Mouse (Mus musculus) testis, adult 10 weeks (tissue): ENCODE results near the gene Mup6. TPM values are rescaled to one million over a fixed set of nuclear protein-coding genes. Genes with fewer than 3 reads are reported as not detected.

Experiments used
- polyA plus RNA-seq: library from polyadenylated mRNA; stranded (reverse); fragments of 350-450 nt; fragmentation: Illumina TruSeq; extraction: RNeasy Lipid Tissue Mini Kit (QIAGEN cat#74804); gene quantifications from one replicate; pipeline ENCODE4 v1.2.3, GENCODE M21; 2014; ENCODE audit warnings: low read depth, low replicate concordance

Gene Mup6
- polyA plus RNA-seq: not detected

GRCm38 (mm10) chr4:59963405-59964344 is at the start of gene Mup6:
TSS of gene Mup6 (plus strand) at chr4:59964294.

GRCm38 (mm10) chr4:59914608-59915403 is 49.3 kb upstream of the Mup6 start, which contains the start of gene Slc46a2:
TSS of gene Slc46a2 (minus strand) at chr4:59915056.

GRCm38 (mm10) chr4:59960610-59961009 is 3.5 kb upstream of the Mup6 start, which contains the start of gene Mup4:
TSS of gene Mup4 (minus strand) at chr4:59960710.

Other genes starting within 250 kb of the Mup6 start
- gene Inip, start 162.7 kb upstream of the Mup6 start, polyA plus RNA-seq: 22.9 TPM
- 1.4 TPM for gene Snx30, start 158.5 kb upstream of the Mup6 start, polyA plus RNA-seq
- gene Slc46a2, start 49.2 kb upstream of the Mup6 start, polyA plus RNA-seq: 0.07 TPM
- not detected for gene Mup4, start 3.6 kb upstream of the Mup6 start, polyA plus RNA-seq
- not detected for gene Mup7, start 106.2 kb downstream of the Mup6 start, polyA plus RNA-seq
- gene Mup2, start 190.0 kb downstream of the Mup6 start, polyA plus RNA-seq: not detected